8 mouse cellular contexts compared by ENCODE assay signal in genomic region chr11:31871135-31871541, GRCm38 (mm10). TPM values are rescaled to one million over a fixed set of nuclear protein-coding genes. Genes with fewer than 3 reads are reported as not detected.
DNase-seq lines count a peak whose midpoint lies in the region; ATAC-seq and TF ChIP-seq lines count a peak whose summit lies in the region.

No protein-coding gene starts in this region.

- peak overlapping the region; percentile 82 for H3K4me2 ChIP-seq in embryonic facial prominence, embryonic 11.5 days (ENCODE audit: low read depth, low read length)

- no peak for TF ChIP-seq CTCF in liver, adult 2 months (IDR thresholded peaks at IDR 0.05; ENCODE audit: low read depth, low read length)

- peak overlapping the region; percentile 77 for H3K9ac ChIP-seq in embryonic facial prominence, embryonic 11.5 days (replicated peaks; ENCODE audit: low read length)
- peak overlapping the region; percentile 90 for H3K9ac ChIP-seq in liver, adult 2 months (ENCODE audit: low read depth, low read length)

- H3K36me3 ChIP-seq in embryonic facial prominence, embryonic 11.5 days (replicated peaks; ENCODE audit: control insufficient read depth, insufficient read depth, low read depth, low read length), result no peaks in the 10 kb centered on the region
- peaks cover 1% of the 10 kb centered on the region; the same call in 1 of the 2 replicates for H3K36me3 ChIP-seq in liver, adult 2 months (ENCODE audit: control insufficient read depth, insufficient read depth, low read length)

- H3K79me2 ChIP-seq in liver, adult 2 months (ENCODE audit: control insufficient read depth, insufficient read depth, low read length), result peaks cover 12% of the 10 kb centered on the region; the same call in 1 of the 2 replicates

- DNase-seq in 416B (ENCODE audit: low read depth), result peak; percentile 49
- DNase-seq in adrenal gland, adult 2 months, result peak; percentile 73
- DNase-seq in embryonic facial prominence, embryonic 11.5 days (ENCODE audit: low spot score), result peak; percentile 50
- DNase-seq in heart, adult 8-10 months (ENCODE audit: low spot score), result peak; percentile 53
- peak; percentile 57 for DNase-seq in kidney, adult 9 months
- no peak for DNase-seq in liver, adult 2 months (ENCODE audit: extremely low read depth, low read depth, low spot score)
- DNase-seq in neural tube, embryonic 10.5 days (ENCODE audit: extremely low spot score, low spot score), result peak; percentile 52
- DNase-seq in testis, postnatal 14 days (ENCODE audit: low spot score), result peak; percentile 63

- no peaks in the 10 kb centered on the region for H3K9me3 ChIP-seq in embryonic facial prominence, embryonic 11.5 days (replicated peaks; ENCODE audit: control insufficient read depth, low read length)

- H3K4me1 ChIP-seq in embryonic facial prominence, embryonic 11.5 days (ENCODE audit: control insufficient read depth, insufficient read depth, low read length), result no peaks in the 10 kb centered on the region
- H3K4me1 ChIP-seq in liver, adult 2 months (ENCODE audit: control insufficient read depth, insufficient read depth, low read length), result peaks cover 4% of the 10 kb centered on the region; the same call in 1 of the 2 replicates

- under 1% methylated on average over 19 of the region's 21 CpGs for WGBS in embryonic facial prominence, embryonic 11.5 days
- WGBS in liver, adult 2 months, result 0% methylated on average over 21 of the region's 21 CpGs

- no peak for TF ChIP-seq POLR2A in liver, adult 2 months (IDR thresholded peaks at IDR 0.05; ENCODE audit: extremely low read depth, insufficient read depth, low read length)

- H3K27ac ChIP-seq in embryonic facial prominence, embryonic 11.5 days (replicated peaks; ENCODE audit: low read depth, low read length), result 0 out of 2 replicates have a peak overlapping the region, but pooled peaks have one; percentile 8
- peak overlapping the region; percentile 79 for H3K27ac ChIP-seq in liver, adult 2 months (replicated peaks; ENCODE audit: insufficient read depth, low read depth, low read length)

- no peaks in the 10 kb centered on the region for H3K27me3 ChIP-seq in embryonic facial prominence, embryonic 11.5 days (ENCODE audit: control insufficient read depth, insufficient read depth, low read length)
- H3K27me3 ChIP-seq in liver, adult 2 months (ENCODE audit: control insufficient read depth, insufficient read depth, low read length), result no peaks in the 10 kb centered on the region

- 0 out of 2 replicates have a peak, but pooled peaks have one; percentile 0 for ATAC-seq in embryonic facial prominence, embryonic 11.5 days (replicated peaks; ENCODE audit: insufficient number of reproducible peaks, low FRiP score, low TSS enrichment, low read depth)

- peak overlapping the region; percentile 73 for H3K4me3 ChIP-seq in embryonic facial prominence, embryonic 11.5 days (ENCODE audit: low read depth, low read length)
- H3K4me3 ChIP-seq in liver, adult 2 months (ENCODE audit: insufficient read depth, low read depth, low read length), result peak overlapping the region; percentile 69

RNA-seq across cellular contexts. Expression of gene Cpeb4, which starts 0.9 kb away (rescaled TPM):
- 100 to 1,000 TPM in 1 of 2 experiments, 10 to 100 TPM in 1; 70.1 to 200 TPM for total RNA-seq in adrenal gland, adult 2 months (2021)
- 6.8 and 12.3 TPM in 2 replicates for polyA plus RNA-seq in adrenal gland, adult 2 months (2012; rRNA removed)
- polyA plus RNA-seq in embryonic facial prominence, embryonic 11.5 days (2014; fragmentation: Nextera tagmentation; extraction: Ambion mirVana), result 5.8 and 7.1 TPM in 2 replicates
- 100 to 1,000 TPM in 1 of 4 experiments, 10 to 100 TPM in 3; 71.7 to 102 (median 85.1) TPM for total RNA-seq in heart, adult 8-10 months (2022)
- total RNA-seq in liver, adult 2 months (2014; rRNA removed), result 30.6 and 37.0 TPM in 2 replicates
- polyA plus RNA-seq in liver, adult 2 months (2012; rRNA removed), result 9.0 and 10.3 TPM in 2 replicates
